Mouse (Mus musculus) kidney, postnatal 4 days (tissue): Measurements from ENCODE around the gene Arhgap22.

Experiments
- DNase-seq, 2 experiments: peaks; one replicate each; pipeline ENCODE4 v3.0.0; 2021; ENCODE audit warnings: mixed read lengths in 2 of 2

The Arhgap22 gene

DNA sequence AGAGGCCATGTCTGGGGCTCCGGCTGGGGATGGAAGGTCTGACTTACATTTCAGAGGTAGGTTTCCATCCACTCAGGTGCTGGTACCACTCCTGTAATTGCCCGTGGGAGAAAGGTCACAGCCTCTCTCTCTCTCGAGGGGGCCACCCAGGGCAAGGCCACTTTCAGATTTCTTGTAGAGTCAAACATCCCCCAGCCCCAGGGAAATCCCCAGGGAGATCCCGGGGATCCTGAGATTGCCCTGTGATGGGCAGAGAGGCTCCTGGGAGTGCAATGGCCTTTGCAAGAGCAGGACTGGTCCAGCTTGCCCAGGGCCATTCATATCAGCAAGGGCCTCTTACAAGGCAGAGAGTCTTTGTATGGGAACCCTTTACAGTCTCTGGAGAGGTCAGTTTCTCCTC lies 120.6 kb downstream of the Arhgap22 start:
- no peak for DNase-seq

DNA sequence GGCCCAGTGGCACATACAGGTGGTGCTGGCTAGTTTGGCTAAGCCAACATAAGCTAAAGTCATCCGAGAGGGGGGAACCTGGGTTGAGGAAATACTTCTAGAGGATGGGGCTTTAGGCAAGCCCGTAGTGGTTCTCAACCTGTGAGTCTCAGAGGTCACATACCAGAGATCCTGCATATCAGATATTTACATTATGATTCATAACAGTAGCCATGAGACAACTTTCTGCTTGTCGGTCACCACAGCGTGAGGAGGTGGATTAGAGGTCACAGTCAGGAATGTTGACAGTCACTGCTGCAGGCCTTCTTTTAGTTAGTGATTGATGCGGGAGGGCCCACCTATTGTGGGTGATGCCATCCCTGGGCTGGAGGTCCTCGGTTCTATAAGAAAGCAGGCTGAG lies 121.9 kb downstream of the Arhgap22 start:
- no peak for DNase-seq

DNA sequence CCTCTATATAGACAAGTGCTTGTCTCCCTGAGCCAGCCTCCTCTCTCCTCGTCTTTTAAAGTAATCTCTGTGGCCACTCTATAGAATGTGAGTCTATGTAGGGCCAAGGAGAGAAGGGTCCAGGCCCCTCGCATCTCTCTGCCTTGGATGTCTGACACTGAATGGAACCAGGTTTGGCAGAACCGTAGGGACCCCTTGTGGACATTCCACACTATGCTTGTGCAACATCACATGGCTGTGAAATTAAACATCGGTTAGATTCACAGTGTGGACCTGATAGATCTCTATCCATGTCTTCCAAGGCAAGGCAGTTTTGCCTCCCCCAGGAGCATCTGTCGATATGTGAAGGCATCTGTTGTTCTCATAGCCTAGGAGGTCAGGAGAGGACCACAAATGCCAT lies 124.9 kb downstream of the Arhgap22 start:
- DNase-seq = no peak

DNA sequence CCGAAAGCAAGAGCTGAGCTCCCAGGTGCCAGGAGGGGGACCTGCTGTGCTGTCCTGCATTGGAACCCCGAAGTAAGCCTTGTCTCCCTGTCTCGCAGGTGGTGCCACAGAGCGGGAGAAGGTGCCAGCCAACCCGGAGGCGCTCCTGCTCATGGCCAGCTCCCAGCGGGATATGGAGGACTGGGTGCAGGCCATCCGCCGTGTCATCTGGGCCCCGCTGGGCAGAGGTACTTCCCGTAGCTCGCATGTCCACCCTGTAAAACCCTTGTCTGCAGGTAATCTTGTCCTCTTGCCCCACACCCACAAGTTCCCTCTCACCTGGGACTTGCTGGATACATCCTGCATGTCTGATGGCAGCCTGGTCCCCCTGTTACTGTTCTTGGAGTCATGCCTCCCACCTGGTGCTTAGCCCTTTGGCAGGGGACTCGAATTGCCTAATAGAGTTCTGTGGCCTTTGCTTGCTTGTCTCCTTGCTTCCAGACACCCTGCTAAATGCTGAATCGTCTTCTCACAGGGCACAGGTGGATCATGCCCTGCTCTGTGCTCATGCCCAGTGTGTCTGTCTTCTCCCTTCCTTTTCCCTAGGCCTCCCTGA lies 129.4 kb downstream of the Arhgap22 start:
- no peak for DNase-seq

DNA sequence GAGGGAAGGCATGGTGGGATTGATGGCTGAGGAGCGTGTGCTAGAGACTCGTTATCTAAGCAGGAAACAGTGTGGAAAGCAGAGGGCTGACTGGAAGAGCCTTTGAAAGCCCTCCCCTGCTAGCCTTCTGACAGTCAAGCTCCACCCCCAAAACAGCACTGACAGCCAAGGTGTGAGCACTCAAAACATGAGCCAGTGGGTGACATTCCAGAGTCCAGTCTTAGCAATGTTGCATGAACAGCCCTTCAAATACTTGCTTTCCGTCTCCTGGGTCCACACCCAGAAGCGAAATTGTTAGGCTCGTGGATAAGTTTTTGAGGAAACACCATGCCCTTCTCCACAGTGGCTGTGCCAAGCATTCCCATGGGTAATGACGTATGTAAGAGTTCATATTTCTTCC lies 132.7 kb downstream of the Arhgap22 start:
- DNase-seq = no peak

DNA sequence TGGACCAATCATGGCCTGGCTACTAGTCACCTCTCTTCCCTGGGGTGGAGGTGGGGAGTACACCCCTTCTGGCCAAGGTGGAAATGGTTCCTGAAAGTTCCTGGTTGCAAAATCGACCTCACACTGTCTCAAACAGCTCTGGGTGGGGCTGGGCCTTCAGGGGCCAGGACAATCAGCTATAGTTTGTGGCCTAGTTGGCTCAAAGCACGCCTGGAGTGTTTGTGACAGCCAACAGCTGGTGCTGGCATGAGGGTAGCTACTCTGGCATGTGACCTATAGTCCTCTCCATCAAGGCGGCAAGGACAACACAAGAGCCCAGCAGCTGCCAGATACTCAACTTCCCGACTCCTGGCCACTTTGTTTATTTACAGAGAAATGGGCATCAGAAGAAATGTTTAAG lies 133.9 kb downstream of the Arhgap22 start:
- no peak for DNase-seq

DNA sequence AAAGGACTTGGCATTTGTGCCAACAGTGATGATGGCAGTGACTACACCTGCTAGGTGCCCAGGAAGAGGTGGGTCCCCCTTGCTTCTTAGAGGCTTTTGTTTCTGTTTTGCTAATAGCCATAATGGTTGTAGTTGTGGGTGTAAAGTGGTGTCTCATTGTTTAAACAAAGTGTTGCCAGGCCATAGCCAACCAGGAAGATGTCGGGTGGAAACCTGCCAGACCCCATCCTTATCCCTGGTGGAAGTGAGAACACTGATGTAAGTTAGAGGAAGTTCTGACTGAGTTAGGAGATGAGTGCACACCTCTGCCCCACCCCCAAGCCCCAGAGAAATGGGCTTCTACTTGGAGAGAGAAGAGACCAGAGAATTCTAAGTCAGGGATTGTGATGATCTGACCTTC lies 134.3 kb downstream of the Arhgap22 start:
- DNase-seq = no peak

DNA sequence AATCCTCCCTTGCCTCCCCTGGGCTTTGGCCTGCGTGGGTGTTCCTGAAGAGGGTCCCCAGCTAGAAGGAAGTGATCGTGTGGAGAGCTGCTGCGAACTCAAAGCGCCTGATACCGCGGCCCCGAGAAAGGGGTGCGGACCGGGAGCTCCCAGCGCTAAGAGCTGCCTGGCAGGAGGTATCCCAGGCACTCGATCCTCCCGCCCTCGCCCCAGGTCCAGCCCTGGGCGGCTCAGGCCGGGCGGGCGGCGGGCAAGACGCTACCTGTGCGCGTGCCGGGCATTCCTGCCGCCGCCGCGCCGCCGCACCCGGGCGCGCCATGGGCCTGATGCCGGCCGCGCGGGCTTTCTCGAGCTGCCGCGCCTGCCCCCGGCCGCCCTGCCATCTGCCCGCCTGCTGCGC lies 137.2 kb downstream of the Arhgap22 start:
- peak; percentile 41 to 67 for DNase-seq

DNA sequence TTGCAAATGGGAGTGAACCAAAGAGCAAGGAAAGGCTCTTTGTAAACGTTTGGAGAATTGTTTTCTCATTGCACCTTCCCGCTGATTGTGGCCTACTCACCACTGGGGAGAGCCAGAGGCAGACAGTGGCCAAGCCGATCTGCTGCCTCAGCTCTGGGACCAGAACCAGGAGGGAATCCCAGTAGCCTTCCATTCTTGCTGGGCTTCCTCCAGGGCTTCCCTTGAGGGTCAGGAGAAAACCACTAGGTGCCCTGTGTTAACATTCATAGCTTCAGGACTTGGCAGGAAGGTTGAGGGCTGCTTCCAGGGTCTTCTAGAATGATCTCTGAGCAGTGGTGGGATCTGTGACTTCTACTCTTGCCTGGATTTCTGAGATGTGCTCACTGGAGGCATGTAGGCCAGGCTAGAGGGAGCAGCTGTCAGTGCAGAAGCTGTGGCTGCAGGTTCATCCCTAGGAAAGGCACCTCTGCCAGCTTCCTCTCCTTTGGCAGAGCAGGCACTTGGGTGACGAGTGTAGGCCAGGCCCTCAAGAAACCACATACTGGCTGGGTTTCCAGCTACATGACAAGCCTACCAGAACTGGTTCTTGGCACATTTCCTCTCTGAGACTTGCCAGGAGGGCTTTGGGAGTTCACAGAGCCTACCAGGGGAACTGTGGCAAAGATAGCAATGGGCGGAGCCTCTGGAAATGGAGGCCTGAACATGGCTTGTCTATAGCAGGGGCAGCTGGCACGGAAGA lies 138.3 kb downstream of the Arhgap22 start:
- peak in 1 of 2 experiments; percentile 33 for DNase-seq

DNA sequence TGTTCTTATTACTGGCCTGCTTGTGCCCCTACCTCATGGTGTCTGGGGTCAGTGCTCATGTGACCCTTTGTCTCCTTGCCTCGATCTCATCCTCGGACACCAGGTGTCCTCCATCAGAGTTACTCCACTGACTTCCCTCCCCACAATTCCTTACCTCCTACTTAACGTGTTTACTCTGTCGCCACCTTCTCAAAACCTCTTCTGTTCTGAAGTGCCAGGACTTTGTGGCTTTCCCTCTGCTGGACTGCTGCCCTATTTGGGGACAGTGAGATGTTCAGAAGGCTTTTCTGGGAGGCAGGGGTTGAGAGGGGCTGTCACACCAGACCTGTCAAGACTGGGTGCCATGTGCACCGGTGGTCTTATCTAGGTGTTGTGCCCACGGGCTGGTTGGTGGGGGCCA lies 139.1 kb downstream of the Arhgap22 start:
- DNase-seq = no peak

DNA sequence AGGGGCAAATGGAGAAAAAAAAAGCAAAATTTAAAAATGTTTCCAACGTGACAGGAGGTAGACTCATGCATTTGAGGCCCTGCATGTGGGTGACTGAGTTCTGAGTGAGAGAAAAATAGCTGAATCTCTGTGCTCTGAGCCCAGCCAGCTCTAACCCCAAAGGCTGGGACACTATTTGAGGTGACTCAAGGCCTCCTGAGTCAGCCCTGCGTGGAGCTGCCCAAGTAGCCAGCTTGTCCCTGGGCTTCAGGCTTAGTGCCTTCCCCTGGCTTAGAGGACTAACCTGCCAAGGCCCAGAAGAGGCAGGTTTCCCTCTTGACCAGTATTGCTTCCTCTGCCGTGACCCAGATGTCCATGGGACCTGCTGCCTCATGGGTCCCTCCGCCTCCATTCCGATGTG lies 141.4 kb downstream of the Arhgap22 start:
- DNase-seq = no peak

DNA sequence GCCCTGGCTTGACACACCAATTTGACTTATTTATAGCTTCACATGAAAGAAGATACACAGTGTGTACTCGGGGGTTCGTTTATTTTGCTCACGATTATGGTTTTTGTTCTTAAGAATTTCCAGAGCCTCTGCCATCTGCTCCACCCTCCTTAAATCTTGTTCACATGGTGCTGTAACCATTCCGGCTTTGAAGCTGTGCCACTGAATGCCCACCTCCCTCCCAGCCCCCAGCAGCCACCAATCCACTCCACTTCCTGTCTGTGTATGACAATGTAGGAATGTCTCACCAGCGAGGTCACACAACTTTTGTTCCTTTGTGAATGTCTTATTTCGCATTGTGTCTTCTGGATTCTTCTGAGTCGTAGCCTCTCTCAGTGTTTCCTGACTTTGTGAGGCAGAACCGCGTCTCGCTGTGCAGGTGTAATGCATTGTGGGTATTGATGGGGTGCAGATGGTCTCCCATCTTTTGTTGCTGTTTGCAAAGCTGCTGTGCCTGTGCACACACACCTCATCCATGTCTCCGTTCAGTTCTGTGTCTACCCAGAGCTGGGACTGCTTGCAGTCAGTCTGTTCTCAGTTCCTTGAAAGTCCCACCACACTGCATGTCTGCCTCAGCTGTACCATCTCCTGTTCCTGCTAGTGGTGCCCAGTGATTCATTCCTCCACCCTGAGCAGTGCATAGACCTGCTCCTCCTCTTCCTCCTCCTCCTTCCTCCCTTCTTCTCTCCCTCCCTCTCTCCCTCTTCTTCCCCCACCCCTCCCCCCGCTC lies 144.0 kb downstream of the Arhgap22 start:
- DNase-seq = no peak

DNA sequence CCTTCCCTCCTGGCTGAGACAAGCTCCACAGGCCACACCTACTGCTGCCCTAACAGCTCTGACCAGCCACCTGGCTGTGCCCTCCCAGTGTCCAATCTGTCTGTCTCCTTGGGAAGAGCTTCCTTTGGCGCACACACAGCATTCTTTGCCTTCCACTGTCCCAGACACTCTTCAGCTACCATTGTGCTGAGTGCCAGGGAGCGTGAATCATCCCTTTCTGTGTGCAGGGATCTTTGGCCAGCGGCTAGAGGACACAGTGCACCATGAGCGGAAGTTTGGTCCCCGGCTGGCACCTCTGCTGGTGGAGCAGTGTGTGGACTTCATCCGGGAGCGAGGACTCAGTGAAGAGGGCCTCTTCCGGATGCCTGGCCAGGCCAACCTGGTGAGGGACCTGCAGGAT lies 145.1 kb downstream of the Arhgap22 start:
- DNase-seq = no peak

DNA sequence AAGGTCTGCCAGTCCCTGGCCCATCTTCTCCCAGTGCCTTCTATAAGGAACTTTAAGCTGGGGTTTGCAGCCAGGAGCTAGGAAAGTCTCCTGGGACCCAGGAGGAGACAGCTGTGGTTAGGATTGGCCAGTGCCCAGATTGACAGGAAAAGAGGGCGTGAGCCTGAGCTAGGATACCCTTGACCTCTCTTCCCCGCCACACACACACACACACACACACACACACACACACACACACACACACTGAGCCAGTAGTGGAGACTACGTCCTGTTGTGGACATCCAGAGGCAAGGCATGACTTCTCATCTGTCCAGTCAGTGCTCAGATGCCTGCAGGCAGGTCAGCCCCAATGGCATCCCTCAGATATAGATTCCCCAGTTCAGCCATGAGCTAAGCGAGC lies 147.7 kb downstream of the Arhgap22 start:
- no peak for DNase-seq

DNA sequence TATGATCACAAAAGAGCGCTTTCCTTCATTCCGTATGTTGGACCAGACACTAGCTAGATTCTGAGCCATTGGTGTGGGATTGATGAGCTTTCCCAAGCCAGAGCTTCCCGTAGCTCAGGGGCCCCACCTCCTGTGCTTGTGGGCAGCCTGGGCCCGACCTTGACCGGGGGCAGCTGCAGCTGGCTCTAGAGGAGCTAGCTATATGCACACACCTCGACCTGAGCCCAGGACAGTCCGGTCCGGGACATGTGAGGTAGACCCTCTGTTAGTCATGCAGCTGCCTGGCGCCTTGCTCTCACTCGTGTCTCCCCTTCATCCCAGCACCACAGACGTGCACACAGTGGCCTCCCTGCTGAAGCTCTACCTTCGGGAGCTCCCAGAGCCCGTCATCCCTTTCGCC lies 148.3 kb downstream of the Arhgap22 start:
- no peak for DNase-seq

DNA sequence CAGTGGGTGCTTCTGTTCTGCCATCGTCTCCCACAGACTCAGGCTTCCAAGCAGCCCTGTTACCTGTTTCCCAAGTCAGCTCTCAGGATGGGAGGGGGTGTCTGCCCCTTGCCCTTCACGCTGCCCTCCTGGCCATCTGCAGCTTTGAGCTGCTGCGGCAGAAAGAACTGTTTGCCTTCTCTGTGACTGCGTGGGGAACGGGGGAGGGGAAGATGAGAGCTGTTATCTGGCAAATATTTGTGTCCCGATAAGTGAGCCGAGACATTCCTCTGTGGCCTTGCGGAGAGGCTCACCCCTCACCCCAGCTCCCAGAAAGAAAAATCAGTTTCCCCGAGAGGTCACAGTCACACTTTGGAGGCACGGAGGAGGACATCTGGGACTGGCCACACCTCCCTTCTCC lies 149.0 kb downstream of the Arhgap22 start:
- DNase-seq = no peak

DNA sequence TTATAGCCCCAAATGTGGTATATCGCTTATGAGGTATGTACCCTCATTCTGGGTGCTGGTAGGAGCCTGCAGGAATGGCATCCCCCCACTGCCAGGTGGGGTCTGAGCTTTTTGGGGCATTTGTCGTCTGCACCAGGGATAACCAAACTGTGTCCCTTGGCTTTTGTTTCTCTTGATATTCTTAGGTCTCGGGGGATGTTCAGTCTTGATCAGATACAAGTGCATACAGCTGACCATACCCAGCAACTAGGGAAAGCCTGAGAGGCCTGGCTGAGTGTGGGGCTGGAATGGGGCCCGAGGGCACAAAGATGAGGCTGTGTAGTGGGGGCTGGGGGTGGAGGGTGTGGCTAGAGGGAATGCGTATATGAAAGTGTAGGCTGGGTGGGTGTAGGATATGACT lies 149.8 kb downstream of the Arhgap22 start:
- no peak for DNase-seq

DNA sequence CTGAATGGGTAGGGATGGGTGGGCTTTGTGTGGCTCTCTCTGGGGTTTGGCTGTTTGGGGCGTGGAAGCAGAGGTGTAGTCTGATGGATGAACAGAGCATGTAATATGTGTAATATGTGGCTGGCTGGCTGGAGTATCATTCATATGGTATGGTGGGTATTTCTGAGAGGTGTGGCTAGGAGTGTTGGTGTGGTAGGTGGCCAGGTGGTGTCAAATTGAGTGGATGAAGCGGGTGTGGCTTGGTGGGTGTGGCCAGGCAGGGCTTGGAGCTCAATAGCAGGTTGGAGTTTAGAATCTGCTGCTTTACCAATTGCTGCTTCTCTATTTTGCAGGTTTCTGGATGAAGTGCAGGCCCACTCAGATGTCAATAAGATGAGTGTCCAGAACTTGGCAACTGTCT lies 150.2 kb downstream of the Arhgap22 start:
- no peak for DNase-seq

DNA sequence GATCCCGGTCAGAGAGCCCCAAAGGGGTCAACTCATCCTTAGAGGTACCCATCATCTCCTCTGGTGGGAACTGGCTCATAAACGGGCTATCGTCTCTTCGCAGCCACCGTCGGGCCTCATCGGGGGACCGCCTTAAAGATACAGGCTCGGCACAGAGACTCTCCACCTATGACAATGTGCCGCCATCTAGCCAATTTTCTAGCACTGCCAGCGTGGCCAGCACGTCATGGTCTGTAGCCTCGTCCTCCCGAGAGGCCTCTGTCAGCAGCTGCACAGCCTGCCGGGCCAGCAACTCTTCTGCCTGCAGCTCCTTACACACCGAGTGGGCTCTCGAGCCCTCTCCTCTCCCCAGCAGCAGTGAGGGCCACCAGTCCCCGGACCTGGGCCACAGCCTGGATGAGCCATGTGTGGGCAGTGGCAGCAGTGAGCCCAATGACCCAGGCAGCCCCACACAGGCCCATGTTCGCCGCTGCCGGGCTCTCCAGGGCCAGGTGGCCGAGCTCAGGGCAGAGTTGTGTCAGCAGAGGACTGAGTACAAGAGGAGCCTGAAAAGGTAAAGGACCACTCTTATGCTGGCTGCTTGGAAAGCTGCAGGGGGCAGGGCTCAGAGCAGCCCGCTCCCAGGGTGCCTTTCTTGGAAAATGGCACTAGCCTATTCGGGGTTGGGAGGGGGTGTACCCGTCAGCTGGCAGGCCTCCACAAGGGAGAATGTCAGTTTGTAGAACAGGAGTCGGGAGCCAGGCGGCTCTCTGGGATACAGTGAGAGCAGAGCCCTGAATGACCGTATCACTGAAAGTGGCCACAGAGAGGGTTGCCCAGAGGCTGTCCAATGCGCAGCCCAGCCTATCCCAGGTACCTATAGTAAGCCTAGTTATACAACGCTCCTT lies 153.3 kb downstream of the Arhgap22 start:
- peak in 1 of 2 experiments; percentile 46 for DNase-seq

DNA sequence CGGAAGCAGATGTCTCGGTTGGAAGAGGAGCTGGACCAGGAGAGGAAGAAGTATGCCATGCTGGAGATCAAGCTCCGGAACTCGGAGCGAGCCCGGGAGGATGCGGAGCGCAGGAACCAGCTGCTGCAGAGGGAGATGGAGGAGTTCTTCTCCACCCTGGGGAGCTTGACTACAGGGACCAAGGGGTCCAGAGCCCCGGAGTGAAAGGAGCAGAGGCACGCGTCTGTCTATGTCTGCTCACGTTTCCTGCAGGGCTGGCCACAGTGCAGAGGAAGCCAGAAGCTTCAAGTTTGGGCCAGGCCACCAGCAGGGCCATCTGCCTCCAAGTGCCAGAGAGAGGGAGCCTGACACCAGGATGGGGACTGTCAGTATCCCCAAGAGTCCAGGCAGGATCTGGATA lies 155.5 kb downstream of the Arhgap22 start:
- DNase-seq = no peak

DNA sequence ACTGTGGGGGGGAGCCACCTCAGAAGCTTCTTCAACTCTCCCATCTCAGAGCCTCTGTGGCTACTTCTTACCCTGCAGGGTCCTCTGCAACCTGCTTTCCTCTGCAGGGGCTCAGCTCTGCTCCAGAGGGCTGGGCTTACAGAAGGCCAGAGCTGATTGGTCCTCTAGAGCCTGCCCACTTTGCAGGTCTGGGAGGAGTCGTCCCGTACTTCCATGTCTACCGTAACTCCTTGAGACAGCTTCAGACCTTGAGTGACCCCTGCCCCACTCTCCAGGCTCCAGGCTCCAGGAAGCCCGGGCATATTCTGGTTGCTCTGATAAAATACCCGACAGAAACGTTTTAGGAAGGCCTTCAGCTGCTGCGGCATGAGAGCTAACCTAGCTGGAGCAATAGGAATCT lies 156.2 kb downstream of the Arhgap22 start:
- peak in 1 of 2 experiments; percentile 54 for DNase-seq

DNA sequence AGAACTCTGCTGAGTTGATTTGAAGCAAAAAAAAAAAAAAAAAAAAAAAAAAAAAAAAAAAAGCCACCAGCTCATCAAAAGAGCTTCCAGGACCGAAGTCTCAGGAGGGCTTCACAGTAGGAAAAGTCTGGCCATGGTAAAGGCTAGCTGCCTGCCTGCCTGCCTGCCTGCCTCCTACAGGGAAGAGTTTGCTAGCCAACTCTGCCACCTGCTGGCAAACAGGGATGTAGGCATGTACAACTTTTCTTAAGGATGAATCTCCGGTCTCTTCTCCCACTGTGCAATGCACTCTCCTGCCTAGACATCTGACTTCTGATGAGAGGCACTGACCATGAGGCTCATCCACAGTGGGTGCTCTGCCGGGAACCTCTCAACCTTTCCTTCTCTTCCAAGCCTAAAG lies 157.4 kb downstream of the Arhgap22 start:
- peak; percentile 80 to 85 for DNase-seq

DNA sequence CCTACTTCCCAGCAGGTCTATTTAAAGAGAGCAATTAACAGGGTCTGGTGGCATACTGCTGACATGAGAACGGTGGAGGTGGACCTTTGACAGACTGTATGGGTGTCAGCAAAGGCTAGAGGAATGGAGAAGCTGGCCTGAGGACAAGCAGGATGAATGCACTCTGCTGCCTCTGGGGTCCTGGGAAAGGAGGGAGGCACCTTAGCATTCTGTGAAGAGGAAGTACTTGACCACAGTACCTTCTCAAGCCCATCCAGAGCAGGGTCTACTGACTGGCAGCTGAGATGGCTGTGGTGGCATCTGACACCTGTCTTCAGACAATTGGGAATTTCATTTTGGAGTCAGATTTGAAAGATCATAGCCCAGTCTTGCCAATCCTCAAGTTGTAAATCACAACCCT lies 159.4 kb downstream of the Arhgap22 start:
- DNase-seq = no peak
